Mouse (Mus musculus): ENCODE results near the gene Cdk19.
A peak's percentile ranks its signal among the peaks of the same experiment; 100 is the strongest.

The Cdk19 gene

DNA sequence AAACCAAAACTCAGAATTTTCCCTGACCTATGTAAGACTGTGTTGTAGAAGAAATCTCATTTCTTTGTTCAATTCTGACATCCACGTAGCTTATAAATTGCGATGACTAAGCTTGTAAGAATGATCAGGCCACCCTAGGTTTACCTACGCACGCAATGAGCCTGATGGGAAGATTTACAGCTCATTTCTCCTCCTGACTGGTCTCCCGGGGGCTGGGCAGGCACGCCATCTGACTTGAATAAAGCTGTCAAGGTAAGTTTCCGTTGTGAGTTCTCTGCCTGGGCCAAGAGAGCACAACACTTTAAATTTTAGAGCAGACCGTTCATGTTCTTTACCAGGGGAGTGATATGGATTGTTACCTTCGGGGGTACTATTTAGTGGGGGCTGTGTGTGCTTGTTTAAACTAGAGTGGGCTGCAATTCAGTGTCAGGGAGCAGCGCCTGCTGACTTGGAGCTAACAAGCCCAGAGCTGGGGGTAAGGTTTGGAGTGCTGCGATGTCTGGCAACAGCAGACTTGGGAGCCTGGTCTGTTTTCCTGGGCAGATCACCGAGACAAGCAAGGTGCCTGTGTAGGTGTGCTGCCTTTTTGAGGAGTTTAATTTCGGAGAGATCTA is at the start of gene Cdk19:
Gene Cdk19 (plus strand): TSS at position 214 of the 614 bp plus-strand sequence.
- DNase-seq (ENCODE audit: low spot score in 2 of 2), result no peak

GRCm38 (mm10) chr10:40292640-40293039 is 46.7 kb upstream of the Cdk19 start:
- DNase-seq (ENCODE audit: low spot score in 2 of 2), result no peak

- DNase-seq (ENCODE audit: low spot score in 2 of 2), result peak; percentile 60 to 75
These were observed 38.7 kb upstream of the Cdk19 start for GRCm38 (mm10) chr10:40300648-40301171.

DNA sequence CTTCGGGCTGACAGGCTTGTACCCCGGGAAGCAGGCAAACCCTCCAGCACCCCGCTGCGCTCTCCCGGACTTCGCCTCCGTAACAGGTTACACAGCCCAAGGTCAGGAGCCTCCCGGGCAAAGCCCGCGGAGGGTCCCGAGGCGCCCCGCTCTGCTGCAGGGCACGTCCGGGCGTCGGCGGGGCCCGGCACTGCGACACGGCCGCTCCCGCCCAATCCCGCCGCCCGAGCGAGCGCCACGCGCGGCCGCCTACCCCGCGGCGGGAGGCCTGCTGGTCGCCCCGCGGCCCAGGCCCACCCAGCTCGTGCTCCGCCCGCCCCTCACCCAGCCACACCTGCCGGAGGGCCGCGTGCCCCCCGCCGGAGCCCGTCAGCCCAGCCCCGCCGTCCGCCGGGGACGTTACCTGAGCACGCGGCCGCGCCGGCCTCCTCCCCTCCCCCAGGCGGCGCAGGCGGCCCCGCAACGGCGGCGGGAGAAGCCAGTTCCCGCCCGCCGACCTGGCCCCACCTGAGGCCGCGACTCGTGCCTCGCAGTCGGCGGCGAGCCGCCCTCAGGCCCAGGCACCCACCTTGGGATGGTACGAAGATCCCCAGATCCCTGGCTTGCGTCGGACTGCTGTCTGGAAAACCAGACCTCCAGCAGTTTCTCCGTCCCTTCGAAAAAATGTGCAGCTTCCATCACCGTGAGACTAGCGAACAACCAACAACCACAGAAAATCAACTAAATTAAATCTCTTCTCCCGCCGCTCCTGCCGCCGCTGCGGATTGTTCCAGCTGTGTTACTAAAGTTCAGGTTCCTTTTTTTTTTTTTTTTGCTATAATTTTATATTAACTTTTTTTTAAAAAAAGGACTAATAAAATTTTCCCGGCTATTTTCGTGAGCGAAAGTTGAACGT is 37.9 kb upstream of the Cdk19 start:
- peak; percentile 33 to 43 for DNase-seq (ENCODE audit: low spot score in 2 of 2)

GRCm38 (mm10) chr10:40302140-40302985 is 37.0 kb upstream of the Cdk19 start, which contains the start of gene Amd1:
Gene Amd1, minus strand, starts transcription at chr10:40302186.
- DNase-seq (ENCODE audit: low spot score in 2 of 2), result peak; percentile 99

DNA sequence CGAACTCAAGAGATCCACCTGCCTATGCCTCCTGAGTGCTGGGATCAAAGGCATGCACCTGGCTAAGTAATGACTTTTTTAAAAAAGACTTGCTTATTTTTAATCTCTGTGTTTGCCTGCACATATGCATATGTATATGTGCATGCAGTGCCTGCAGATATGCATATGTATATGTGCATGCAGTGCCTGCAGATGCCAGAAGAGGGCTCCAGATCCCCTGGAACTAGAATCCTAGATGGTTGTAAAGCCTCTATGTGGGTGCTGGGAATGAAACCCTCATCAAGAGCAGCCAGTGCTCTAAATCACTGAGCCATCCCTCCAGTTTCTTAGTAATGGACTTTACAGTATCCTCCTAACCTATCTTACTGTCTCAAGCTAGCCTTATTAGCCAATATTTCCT is 33.4 kb upstream of the Cdk19 start:
- DNase-seq (ENCODE audit: low spot score in 2 of 2), result no peak

DNA sequence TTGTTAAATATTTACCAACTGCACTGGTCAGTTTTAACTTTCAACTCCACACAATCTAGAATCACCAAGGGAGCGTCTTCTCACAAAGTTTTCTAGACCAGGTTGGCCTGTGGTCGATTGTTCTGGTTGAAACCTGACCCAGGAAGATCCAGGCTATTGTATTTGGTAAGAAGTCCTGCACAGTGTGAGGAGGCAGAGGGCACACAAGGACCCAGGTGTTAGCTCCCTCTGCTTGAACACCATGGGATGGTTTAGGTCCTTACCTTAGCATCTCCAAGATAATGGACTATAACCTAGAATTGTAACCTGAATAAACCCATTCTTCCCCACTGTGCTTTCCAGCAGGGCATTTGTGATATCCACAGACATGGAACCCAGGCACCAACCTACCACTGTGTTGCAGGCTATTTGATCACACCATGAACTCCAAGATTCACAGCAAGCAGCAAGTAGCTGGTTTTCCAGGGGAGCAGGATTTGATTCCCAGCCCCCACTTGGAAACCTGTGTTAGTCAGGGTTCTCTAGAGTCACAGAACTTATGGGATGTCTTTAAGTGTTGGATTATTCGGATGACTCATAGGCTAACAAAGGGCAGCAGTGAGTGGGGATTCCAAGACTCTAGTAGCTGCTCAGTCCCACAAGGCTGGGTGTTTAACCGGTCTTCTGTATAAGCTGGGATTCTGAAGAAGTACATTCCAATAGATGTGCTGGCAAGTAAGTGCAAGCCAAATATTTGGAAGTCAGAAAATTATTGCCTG is 31.4 kb upstream of the Cdk19 start:
- DNase-seq (ENCODE audit: low spot score in 2 of 2), result no peak

GRCm38 (mm10) chr10:40309884-40310635 is 29.3 kb upstream of the Cdk19 start:
- DNase-seq (ENCODE audit: low spot score in 2 of 2), result peak; percentile 53 to 67

GRCm38 (mm10) chr10:40312781-40313180 is 26.6 kb upstream of the Cdk19 start:
- no peak for DNase-seq (ENCODE audit: low spot score in 2 of 2)

DNA sequence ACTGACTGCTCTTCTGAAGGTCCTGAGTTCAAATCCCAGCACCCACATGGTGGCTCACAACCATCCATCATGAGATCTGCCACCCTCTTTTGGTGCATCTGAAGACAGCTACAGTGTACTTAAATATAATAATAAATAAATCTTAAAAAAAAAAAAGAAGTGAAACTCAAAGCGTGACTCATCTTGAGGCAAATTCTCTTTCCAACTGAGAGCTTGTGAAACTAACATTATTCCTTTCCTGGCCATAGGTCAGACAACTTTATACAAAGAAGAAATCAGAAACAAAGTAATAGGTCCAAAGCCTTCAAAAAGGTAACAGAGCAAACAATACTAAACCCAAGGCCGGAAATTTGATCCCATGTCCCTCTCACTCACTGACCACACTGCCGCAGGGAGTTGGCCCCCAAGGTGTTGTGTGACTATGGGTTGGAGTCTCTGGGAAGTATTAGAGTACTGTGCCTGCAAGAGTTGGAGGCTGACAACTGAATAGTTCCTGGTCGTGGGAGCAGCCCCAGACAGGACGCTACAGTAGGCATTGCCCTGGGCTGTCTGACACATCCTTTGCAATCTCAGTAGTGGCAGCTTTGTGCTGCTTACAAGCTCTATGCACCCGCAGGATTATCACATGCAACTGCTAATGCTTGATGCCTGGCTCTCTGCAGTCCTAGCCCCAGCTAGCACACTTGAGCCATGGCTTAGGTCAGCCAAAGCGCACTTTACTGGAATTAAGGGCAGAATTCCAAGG is 22.4 kb upstream of the Cdk19 start:
- DNase-seq (ENCODE audit: low spot score in 2 of 2), result no peak

- DNase-seq (ENCODE audit: low spot score in 2 of 2), result no peak
These were observed 19.1 kb upstream of the Cdk19 start for GRCm38 (mm10) chr10:40320306-40320705.

- peak; percentile 20 to 53 for DNase-seq (ENCODE audit: low spot score in 2 of 2)
These were observed 11.3 kb upstream of the Cdk19 start for GRCm38 (mm10) chr10:40328004-40328551.

GRCm38 (mm10) chr10:40330262-40330661 is 9.1 kb upstream of the Cdk19 start:
- no peak for DNase-seq (ENCODE audit: low spot score in 2 of 2)

- DNase-seq (ENCODE audit: low spot score in 2 of 2), result no peak
These were observed 6.5 kb upstream of the Cdk19 start for GRCm38 (mm10) chr10:40332864-40333263.

DNA sequence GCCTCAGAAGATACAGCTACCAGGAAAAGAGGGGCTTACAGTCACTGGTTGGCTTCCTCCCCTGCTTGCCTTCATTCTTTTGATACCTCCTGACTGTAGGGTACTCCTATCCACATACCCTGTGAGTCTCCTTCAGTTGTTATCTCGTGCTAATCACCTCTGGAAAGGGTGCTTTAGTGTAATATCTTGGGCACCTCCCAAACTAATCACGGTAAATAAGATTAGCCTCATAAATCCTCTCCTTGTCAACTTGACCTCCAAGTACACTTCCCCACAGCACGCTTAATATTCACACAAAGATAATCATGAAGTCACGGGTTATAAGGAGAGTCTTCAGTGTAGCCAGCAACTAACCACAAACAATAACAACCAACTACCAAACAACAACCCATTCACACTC is 2.7 kb downstream of the Cdk19 start:
- DNase-seq (ENCODE audit: low spot score in 2 of 2), result no peak

GRCm38 (mm10) chr10:40346776-40347403 is 7.5 kb downstream of the Cdk19 start:
- no peak for DNase-seq (ENCODE audit: low spot score in 2 of 2)

DNA sequence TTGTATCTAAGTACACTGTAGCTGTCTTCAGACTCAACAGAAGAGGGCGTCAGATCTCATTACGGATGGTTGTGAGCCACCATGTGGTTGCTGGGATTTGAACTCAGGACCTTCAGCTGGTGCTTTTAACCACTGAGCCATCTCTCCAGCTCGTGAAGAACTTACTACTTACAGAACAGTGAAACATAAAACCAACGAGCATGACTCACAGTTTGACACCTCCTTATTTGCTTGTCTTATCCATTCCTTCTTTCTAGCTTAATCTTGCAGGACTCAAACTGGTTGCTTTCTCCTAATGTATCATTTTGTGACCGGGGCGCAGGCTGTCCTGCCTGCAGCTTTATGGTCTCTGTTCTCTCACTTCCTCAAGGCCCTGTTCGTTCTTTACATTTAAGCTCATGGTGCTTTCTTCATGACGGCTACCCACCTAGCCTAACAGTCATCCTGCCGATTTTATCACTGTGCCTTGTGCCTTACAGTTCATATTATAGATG is 8.1 kb downstream of the Cdk19 start:
- DNase-seq (ENCODE audit: low spot score in 2 of 2), result peak; percentile 10 to 24

Measured in spleen, postnatal 36 days (tissue).